Mouse (Mus musculus) R1 (cell line): ENCODE measurements around the gene Sema4d.

Experiments
- DNase-seq: peaks from one replicate; pipeline ENCODE4 v3.0.0-alpha.2; 2018; ENCODE audit warnings: low read depth, low spot score

Gene Sema4d

GRCm38 (mm10) chr13:51814646-51815045 is 21.1 kb upstream of the Sema4d start:
- no peak for DNase-seq

- DNase-seq = no peak
Observed at GRCm38 (mm10) chr13:51813621-51814615, 20.4 kb upstream of the Sema4d start.

GRCm38 (mm10) chr13:51808141-51808540 is 14.6 kb upstream of the Sema4d start:
- DNase-seq = peak; percentile 82

- DNase-seq = no peak
Observed at GRCm38 (mm10) chr13:51806220-51806619, 12.7 kb upstream of the Sema4d start.

- no peak for DNase-seq
Observed at GRCm38 (mm10) chr13:51805634-51806033, 12.1 kb upstream of the Sema4d start.

- no peak for DNase-seq
Observed at GRCm38 (mm10) chr13:51800921-51801320, 7.4 kb upstream of the Sema4d start.

- DNase-seq = no peak
Observed at GRCm38 (mm10) chr13:51799735-51800522, 6.4 kb upstream of the Sema4d start.

GRCm38 (mm10) chr13:51797899-51798746 is 4.6 kb upstream of the Sema4d start:
- DNase-seq = no peak

GRCm38 (mm10) chr13:51793948-51794347 is 401 bp upstream of the Sema4d start:
- no peak for DNase-seq

- peak; percentile 77 for DNase-seq
Observed at GRCm38 (mm10) chr13:51792729-51793424, 670 bp downstream of the Sema4d start.

GRCm38 (mm10) chr13:51792135-51792573 is 1.4 kb downstream of the Sema4d start:
- DNase-seq = no peak

GRCm38 (mm10) chr13:51791604-51792003 is 1.9 kb downstream of the Sema4d start:
- no peak for DNase-seq

GRCm38 (mm10) chr13:51790793-51791192 is 2.8 kb downstream of the Sema4d start:
- no peak for DNase-seq

- no peak for DNase-seq
Observed at GRCm38 (mm10) chr13:51787858-51788257, 5.7 kb downstream of the Sema4d start.

- no peak for DNase-seq
Observed at GRCm38 (mm10) chr13:51786616-51787015, 6.9 kb downstream of the Sema4d start.

GRCm38 (mm10) chr13:51784476-51784875 is 9.1 kb downstream of the Sema4d start:
- DNase-seq = no peak

- DNase-seq = no peak
Observed at GRCm38 (mm10) chr13:51783857-51784256, 9.7 kb downstream of the Sema4d start.

- DNase-seq = no peak
Observed at GRCm38 (mm10) chr13:51780509-51781155, 12.9 kb downstream of the Sema4d start.

- peak; percentile 17 for DNase-seq
Observed at GRCm38 (mm10) chr13:51778983-51779962, 14.3 kb downstream of the Sema4d start.
